Mouse (Mus musculus): ENCODE data around the gene Sigirr. TPM values are rescaled to one million over a fixed set of nuclear protein-coding genes. Genes with fewer than 3 reads are reported as not detected.
A peak's percentile ranks its signal among the peaks of the same experiment; 100 is the strongest.

Sigirr gene
- polyA plus RNA-seq, 1 experiment, result 4.1 TPM

DNA sequence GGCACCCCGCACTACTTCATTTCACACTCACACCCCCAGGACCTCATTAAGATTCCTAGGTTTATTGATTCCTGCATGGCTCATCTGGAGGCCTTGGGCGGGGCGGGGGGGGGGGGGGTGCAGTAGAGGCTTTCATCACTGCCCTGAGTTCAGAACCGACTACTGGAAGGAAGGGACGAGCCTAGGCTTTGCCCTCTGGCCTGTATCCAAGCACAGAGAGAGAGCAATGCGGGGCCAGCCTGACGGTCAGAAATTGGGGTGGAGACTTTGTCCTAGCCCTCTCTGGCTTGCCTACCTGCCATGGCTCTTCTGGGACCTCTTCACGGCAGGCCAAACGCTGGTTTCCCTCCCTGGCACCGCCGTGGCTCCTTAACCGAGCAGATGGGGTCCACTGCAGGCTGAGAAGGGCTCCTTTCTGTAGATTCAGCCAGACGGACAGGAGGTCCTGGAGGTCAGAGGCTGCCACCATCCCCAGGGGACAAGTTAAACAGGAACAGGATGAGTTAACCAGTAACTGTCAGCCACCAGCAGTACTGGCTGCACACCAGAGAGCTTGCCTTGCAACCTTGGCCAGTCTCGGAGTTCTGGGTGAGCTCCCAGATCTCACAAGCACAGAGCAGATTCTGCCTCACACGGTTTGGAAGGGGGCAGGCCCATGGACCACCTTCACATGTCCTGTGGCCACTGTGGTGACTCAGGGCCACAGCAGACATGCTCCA is 5.7 kb downstream of the Sigirr start:
- no peak overlapping the region for H3K27ac ChIP-seq (ENCODE audit: insufficient read depth, low read length)
- 52% methylated on average over 15 of the region's 15 CpGs for WGBS
- H3K4me3 ChIP-seq (replicated peaks; ENCODE audit: insufficient read depth, low read depth, low read length), result no peak overlapping the region
- TF ChIP-seq CTCF (IDR thresholded peaks at IDR 0.05; ENCODE audit: borderline replicate concordance, insufficient read depth, low read depth, low read length) (no peak), POLR2A (IDR thresholded peaks at IDR 0.05; ENCODE audit: borderline replicate concordance, insufficient read depth, low read length) (no peak)
- no peak for DNase-seq
- no peaks in the 10 kb centered on the region for H3K4me1 ChIP-seq (ENCODE audit: control insufficient read depth, insufficient read depth, low read length)
- no peaks in the 10 kb centered on the region for H3K27me3 ChIP-seq (ENCODE audit: control insufficient read depth, insufficient read depth, low read length)

DNA sequence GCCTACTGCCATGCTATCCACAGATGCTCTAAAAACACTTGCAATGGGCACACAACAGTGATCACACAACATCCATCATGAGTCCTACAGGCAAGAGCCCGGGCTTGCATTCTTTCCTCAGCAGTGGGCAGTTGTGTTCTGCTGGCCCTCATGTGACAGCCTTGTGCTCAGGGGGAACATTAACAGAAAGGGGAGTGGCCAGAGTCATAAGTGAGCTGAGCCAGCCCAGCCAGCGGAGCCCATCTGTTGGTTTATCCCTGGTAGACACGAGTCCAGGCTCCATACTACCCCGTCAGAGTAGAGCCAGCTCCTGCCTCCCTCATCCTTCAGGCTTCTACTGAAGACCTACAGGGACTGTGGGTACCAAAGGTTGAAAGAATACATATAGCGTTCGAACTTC is 6.4 kb downstream of the Sigirr start:
- Histone ChIP-seq H3K4me1 (ENCODE audit: control insufficient read depth, insufficient read depth, low read length) (no peaks in the 10 kb centered on the region), H3K27ac (ENCODE audit: insufficient read depth, low read length) (no peak overlapping the region), H3K4me3 (replicated peaks; ENCODE audit: insufficient read depth, low read depth, low read length) (no peak overlapping the region), H3K27me3 (ENCODE audit: control insufficient read depth, insufficient read depth, low read length) (no peaks in the 10 kb centered on the region)
- TF ChIP-seq CTCF (IDR thresholded peaks at IDR 0.05; ENCODE audit: borderline replicate concordance, insufficient read depth, low read depth, low read length) (no peak), POLR2A (IDR thresholded peaks at IDR 0.05; ENCODE audit: borderline replicate concordance, insufficient read depth, low read length) (no peak)
- 81% methylated on average over 6 of the region's 6 CpGs for WGBS
- DNase-seq, result no peak

DNA sequence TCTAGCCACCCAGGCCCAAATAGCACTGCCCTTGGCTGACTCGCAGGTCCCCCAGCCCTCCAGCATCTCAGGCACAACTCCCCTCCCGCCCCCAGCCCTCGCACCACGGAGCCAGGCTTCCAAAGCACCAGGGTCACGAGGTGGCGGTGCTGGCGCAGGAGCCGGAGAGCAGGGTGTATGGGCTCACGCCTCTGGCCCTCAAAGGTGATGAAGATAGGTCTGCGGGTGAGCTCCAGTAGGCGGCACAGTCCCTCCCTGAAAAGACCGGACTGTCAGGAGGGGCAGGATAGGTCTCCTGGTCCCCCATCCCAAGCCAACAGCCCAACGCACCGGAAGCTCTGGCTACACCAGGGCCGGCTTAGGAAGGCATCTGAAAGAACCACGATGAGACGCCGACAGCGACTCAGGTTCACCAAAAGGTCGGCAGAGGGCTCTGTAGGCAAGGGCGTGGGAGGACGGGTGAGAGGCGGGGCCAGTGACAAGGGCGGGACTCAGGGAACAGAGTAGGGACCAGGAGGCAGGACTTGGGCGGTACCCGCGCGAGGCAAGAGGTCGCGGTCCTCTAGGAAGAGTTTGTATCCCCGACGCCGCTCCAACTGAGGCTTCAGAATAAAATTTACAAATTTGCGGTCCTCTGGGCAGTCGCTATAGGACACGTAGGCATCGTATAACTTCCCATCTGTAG is 8.2 kb downstream of the Sigirr start:
- 9% methylated on average over 37 of the region's 37 CpGs for WGBS
- no peak for TF ChIP-seq POLR2A (IDR thresholded peaks at IDR 0.05; ENCODE audit: borderline replicate concordance, insufficient read depth, low read length)
- peak; percentile 63 for TF ChIP-seq CTCF (IDR thresholded peaks at IDR 0.05; ENCODE audit: borderline replicate concordance, insufficient read depth, low read depth, low read length)
- Histone ChIP-seq H3K27me3 (ENCODE audit: control insufficient read depth, insufficient read depth, low read length) (no peaks in the 10 kb centered on the region), H3K27ac (ENCODE audit: insufficient read depth, low read length) (no peak overlapping the region), H3K4me1 (ENCODE audit: control insufficient read depth, insufficient read depth, low read length) (no peaks in the 10 kb centered on the region), H3K4me3 (replicated peaks; ENCODE audit: insufficient read depth, low read depth, low read length) (peak overlapping the region; percentile 12)
- peak; percentile 80 to 83 for DNase-seq

DNA sequence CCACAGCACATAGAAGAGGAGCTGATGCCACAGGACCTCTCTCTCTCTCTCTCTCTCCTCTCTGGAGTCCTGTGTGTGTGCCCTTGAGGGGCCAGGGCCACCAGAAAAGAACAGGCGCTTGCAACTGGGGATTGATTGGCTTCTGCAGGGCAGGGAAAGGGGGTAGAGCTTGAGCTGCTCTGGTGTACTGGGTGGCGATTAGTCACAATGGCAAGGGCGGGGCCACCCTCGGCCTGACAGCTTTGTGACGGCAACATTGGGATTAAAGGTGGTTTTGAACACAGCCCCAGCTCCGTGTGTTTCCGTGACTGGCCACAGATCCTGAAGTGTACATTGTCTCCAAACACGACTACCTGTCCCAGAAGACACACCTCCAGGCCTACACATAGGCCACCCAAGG is 10.1 kb downstream of the Sigirr start:
- TF ChIP-seq CTCF (IDR thresholded peaks at IDR 0.05; ENCODE audit: borderline replicate concordance, insufficient read depth, low read depth, low read length) (no peak), POLR2A (IDR thresholded peaks at IDR 0.05; ENCODE audit: borderline replicate concordance, insufficient read depth, low read length) (no peak)
- H3K4me1 ChIP-seq (ENCODE audit: control insufficient read depth, insufficient read depth, low read length), result no peaks in the 10 kb centered on the region
- no peak overlapping the region for H3K27ac ChIP-seq (ENCODE audit: insufficient read depth, low read length)
- H3K4me3 ChIP-seq (replicated peaks; ENCODE audit: insufficient read depth, low read depth, low read length), result no peak overlapping the region
- 67% methylated on average over 8 of the region's 8 CpGs for WGBS
- no peak for DNase-seq
- H3K27me3 ChIP-seq (ENCODE audit: control insufficient read depth, insufficient read depth, low read length), result no peaks in the 10 kb centered on the region

DNA sequence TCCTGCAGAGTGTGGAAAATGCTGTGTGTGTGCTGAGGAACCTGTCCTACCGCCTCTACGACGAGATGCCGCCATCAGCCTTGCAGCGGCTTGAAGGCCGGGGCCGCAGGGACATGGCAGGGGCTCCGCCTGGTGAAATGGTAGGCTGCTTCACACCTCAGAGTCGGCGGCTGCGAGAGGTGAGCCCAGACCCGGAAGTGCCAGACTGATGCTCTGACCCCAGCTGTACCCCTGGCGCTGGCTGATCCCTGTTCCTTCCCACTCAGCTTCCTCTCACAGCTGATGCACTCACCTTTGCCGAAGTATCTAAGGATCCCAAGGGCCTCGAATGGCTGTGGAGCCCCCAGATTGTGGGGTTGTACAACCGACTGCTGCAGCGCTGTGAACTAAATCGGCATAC is 11.9 kb downstream of the Sigirr start:
- Histone ChIP-seq H3K4me1 (ENCODE audit: control insufficient read depth, insufficient read depth, low read length) (no peaks in the 10 kb centered on the region), H3K27ac (ENCODE audit: insufficient read depth, low read length) (no peak overlapping the region), H3K27me3 (ENCODE audit: control insufficient read depth, insufficient read depth, low read length) (no peaks in the 10 kb centered on the region), H3K4me3 (replicated peaks; ENCODE audit: insufficient read depth, low read depth, low read length) (no peak overlapping the region)
- TF ChIP-seq CTCF (IDR thresholded peaks at IDR 0.05; ENCODE audit: borderline replicate concordance, insufficient read depth, low read depth, low read length) (no peak), POLR2A (IDR thresholded peaks at IDR 0.05; ENCODE audit: borderline replicate concordance, insufficient read depth, low read length) (no peak)
- no peak for DNase-seq
- WGBS, result 22% methylated on average over 18 of the region's 18 CpGs

DNA sequence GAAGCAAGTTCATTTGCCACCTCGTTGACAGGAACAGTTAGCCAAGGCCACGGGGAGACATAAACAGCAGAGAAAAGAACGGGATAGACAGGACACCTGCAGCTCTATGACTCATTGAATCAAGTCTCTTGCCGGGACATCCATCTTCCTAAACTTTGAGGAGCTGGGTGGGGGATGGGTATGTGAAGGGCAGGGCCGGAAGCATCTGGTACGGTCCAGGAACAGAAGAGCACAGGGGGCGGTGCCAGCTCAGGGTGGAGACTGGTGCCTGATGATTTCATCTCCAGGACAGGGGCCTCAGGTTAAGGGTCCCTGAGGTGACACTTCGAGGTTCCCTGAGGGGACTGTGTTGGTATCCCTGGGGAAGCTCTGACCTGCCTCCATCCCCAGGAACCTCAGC is 12.5 kb downstream of the Sigirr start:
- no peak overlapping the region for H3K4me3 ChIP-seq (replicated peaks; ENCODE audit: insufficient read depth, low read depth, low read length)
- no peaks in the 10 kb centered on the region for H3K4me1 ChIP-seq (ENCODE audit: control insufficient read depth, insufficient read depth, low read length)
- no peak overlapping the region for H3K27ac ChIP-seq (ENCODE audit: insufficient read depth, low read length)
- WGBS, result 41% methylated on average over 8 of the region's 8 CpGs
- H3K27me3 ChIP-seq (ENCODE audit: control insufficient read depth, insufficient read depth, low read length), result no peaks in the 10 kb centered on the region
- DNase-seq, result no peak
- no peak for TF ChIP-seq POLR2A (IDR thresholded peaks at IDR 0.05; ENCODE audit: borderline replicate concordance, insufficient read depth, low read length)
- no peak for TF ChIP-seq CTCF (IDR thresholded peaks at IDR 0.05; ENCODE audit: borderline replicate concordance, insufficient read depth, low read depth, low read length)

DNA sequence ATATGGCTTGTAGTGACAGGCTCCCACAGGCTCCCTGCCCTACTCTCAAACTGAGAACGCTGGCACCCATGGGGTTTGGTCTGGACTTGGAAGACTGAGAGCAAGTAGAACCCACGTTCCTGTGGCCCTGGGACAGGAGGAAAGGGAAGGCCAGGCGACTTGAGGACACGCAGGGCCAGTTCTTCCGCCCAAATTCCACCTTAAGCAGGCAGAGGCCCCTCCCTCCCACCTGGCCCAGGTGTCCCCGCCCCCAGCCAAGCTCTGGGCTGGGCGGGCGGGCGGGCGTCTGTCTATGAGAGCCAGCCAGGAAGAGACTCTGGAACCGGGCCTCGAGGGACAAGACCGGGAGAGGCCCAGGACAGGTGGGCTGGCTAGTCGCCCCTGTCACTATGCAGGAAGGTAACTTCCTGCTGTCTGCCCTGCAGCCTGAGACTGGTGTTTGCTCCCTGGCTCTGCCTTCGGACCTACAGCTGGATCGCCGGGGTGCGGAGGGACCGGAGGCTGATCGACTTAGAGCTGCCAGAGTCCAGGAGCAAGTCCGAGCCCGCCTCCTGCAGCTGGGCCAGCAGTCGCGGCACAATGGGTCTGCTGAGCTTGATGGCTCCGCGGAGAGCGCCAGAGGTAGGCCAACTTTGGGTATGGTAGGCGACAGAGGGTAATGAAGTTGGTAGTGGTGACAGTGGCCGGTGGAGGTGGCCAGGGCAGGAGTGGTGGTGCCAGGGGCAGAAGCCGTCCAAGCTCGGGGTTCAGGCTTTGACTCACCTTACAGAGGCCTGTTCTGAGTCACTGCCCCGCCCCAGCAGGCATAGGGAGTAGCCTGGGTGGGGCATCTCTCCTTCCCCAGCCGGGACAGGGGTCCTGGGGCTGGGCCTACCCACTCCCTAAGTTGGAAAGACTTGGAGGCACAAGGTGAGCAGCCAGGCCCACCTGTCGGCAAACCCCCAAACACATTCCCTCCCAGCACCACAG is 20.6 kb downstream of the Sigirr start:
- no peak for TF ChIP-seq CTCF (IDR thresholded peaks at IDR 0.05; ENCODE audit: borderline replicate concordance, insufficient read depth, low read depth, low read length)
- no peak for TF ChIP-seq POLR2A (IDR thresholded peaks at IDR 0.05; ENCODE audit: borderline replicate concordance, insufficient read depth, low read length)
- Histone ChIP-seq H3K27me3 (ENCODE audit: control insufficient read depth, insufficient read depth, low read length) (no peaks in the 10 kb centered on the region), H3K4me1 (ENCODE audit: control insufficient read depth, insufficient read depth, low read length) (no peaks in the 10 kb centered on the region), H3K4me3 (replicated peaks; ENCODE audit: insufficient read depth, low read depth, low read length) (no peak overlapping the region), H3K27ac (ENCODE audit: insufficient read depth, low read length) (no peak overlapping the region)
- WGBS, result 32% methylated on average over 34 of the region's 34 CpGs
- DNase-seq, result peak in 1 of 2 experiments; percentile 5
